Mouse (Mus musculus) hindbrain, embryonic 14.5 days (tissue): ENCODE data around the gene Kars. TPM values are rescaled to one million over a fixed set of nuclear protein-coding genes. Genes with fewer than 3 reads are reported as not detected.

Experiments
- ATAC-seq: fragments of 200-750 bp; cut with Nextera tagmentation; 2 replicates; pipeline ENCODE4 v1.8.0; 2017; ENCODE audit warnings: moderate number of reproducible peaks, mild to moderate bottlenecking, moderate TSS enrichment, moderate library complexity; ENCODE audit not compliant: low FRiP score
- DNase-seq: peaks from one replicate; pipeline ENCODE4 v3.0.0-alpha.2; 2015; ENCODE audit warnings: low spot score
- H3K27ac ChIP-seq: fragments of 300-500 bp; sonication (generic); 2 replicates; pipeline ENCODE4 v1.5.1; 2014; ENCODE audit warnings: mild to moderate bottlenecking, moderate library complexity
- H3K27me3 ChIP-seq: fragments of 300-500 bp; sonication (generic); 2 replicates; pipeline ENCODE4 v1.6.1; 2014; ENCODE audit warnings: mild to moderate bottlenecking, low read length, mixed read lengths; ENCODE audit not compliant: control insufficient read depth, insufficient read depth
- H3K36me3 ChIP-seq: fragments of 300-500 bp; sonication (generic); replicated peaks from 2 replicates; pipeline ENCODE4 v1.6.1; 2014; ENCODE audit not compliant: control insufficient read depth, insufficient read depth
- H3K4me1 ChIP-seq: fragments of 300-500 bp; sonication (generic); replicated peaks from 2 replicates; pipeline ENCODE4 v1.6.1; 2014; ENCODE audit warnings: antibody characterized with exemption, low read length, mixed read lengths; ENCODE audit not compliant: control insufficient read depth, insufficient read depth
- H3K4me2 ChIP-seq: fragments of 300-500 bp; sonication (generic); replicated peaks from 2 replicates; pipeline ENCODE4 v1.6.1; 2014; ENCODE audit warnings: mild to moderate bottlenecking, moderate library complexity
- H3K4me3 ChIP-seq: fragments of 300-500 bp; sonication (generic); replicated peaks from 2 replicates; pipeline ENCODE4 v1.5.1; 2014; ENCODE audit warnings: mild to moderate bottlenecking, low read length
- H3K9ac ChIP-seq: fragments of 300-500 bp; sonication (generic); 2 replicates; pipeline ENCODE4 v1.6.1; 2014
- H3K9me3 ChIP-seq: fragments of 300-500 bp; sonication (generic); 2 replicates; pipeline ENCODE4 v1.6.1; 2016; ENCODE audit warnings: low read length; ENCODE audit not compliant: control insufficient read depth
- WGBS: fragments of 180-500 bp; shearing (Covaris S2); extraction: QIAGEN DNeasy Blood & Tissue Kit; methylation state at CpG from one replicate; pipeline ENCODE4 v1.1.7; 2014; 5-methylcytosine and 5-hydroxymethylcytosine counted together
- polyA plus RNA-seq: library from polyadenylated mRNA; unstranded; fragments of >200 nt; fragmentation: Nextera tagmentation; extraction: Ambion mirVana; gene quantifications from 2 replicates; pipeline ENCODE4 v1.2.1, GENCODE M21; 2014

The Kars gene
- polyA plus RNA-seq, 1 experiment from 2014 or later, result 190 TPM

DNA sequence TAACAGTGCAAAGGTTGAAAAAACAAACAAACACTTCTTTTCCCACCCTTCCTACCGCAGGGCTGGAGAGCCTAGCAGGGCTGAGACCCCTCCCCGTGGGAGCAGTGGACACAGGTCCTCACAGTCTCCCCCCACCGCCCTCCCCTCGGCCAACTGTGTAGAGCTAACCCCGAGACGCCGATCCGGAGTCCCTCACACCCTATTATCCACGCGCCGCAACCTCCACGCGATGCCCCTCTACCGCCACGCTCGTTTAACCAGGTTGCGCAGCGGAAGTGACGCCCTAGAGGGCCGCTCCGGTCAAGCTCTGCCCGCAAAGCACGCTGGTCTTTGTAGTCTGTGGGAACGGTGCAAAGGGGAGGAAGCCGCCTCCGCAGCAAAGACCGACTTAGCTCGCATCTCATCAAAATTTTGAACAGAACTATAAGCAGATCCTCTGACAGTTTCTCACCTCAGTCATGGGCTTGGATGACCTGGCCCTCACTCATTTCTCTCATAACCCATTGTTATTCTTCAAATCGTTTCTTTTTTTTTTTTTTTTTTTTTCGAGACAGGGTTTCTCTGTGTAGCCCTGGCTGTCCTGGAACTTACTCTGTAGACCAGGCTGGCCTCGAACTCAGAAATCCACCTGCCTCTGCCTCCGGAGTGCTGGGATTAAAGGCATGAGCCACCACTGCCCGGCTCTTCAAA is 19.0 kb downstream of the Kars start, which contains the start of gene Adat1:
TSS of gene Adat1 (minus strand) at position 290 of the 690 bp plus-strand sequence.
- Histone ChIP-seq H3K27me3 (no peaks in the 10 kb centered on the region), H3K27ac (peak within 1 kb of the TSS; percentile 39; the same call in 1 of the 2 replicates), H3K4me3 (peak within 1 kb of the TSS; percentile 63), H3K4me1 (peaks cover 5% of the 10 kb centered on the region; the same call in 1 of the 2 replicates), H3K36me3 (peaks cover 65% of the 10 kb centered on the region), H3K9ac (peak within 1 kb of the TSS; percentile 82), H3K4me2 (peak within 1 kb of the TSS; percentile 71), H3K9me3 (no peaks in the 10 kb centered on the region)
- DNase-seq, result peak; percentile 90
- WGBS, result 4% methylated on average over 32 of the region's 33 CpGs
- ATAC-seq, result peak; percentile 97

DNA sequence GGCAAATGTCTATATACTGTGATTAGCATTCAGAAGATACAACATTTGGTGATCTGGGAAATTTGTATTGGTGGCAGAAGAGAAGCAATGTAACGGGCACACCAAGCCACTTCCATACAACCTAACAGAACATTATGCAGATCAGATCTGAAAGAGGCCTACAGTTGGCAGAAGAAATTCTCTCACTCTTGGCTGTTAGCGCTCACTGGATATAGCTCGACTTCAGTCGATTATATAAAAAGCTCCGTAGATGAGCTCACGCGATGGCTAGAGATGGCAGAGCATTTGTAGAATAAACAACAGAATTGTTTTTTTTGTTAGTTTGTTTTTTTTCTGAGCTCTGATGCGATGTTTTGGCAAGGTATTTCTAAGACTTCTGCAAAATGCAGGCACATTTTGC is 19.8 kb downstream of the Kars start:
- Histone ChIP-seq H3K27me3 (no peaks in the 10 kb centered on the region), H3K9me3 (no peaks in the 10 kb centered on the region), H3K27ac (no peak overlapping the region), H3K4me3 (peak overlapping the region; percentile 63), H3K4me2 (peak overlapping the region; percentile 71), H3K9ac (peak overlapping the region; percentile 82), H3K4me1 (peaks cover 5% of the 10 kb centered on the region; the same call in 1 of the 2 replicates), H3K36me3 (peaks cover 61% of the 10 kb centered on the region)
- ATAC-seq, result no peak
- no peak for DNase-seq
- 65% methylated on average over 8 of the region's 8 CpGs for WGBS

DNA sequence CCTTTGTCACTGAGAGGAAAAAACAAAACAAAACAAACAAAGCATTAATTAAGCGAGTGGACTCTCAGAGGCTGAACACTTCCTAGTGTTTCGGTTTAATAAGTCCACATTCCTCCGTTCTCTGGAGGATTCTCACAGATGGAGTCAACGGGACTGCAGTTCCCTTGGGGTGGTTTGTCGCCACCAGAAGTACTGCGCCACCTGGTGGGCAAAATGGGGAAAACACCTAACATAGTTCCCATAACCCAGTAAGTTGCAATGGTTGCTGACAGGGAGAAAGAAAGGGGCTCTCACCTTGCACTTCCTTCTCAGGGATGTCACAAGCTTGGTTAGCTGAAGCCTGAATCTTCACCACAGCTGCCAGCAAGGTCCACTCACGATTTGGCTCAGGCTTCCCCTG is 21.2 kb downstream of the Kars start:
- Histone ChIP-seq H3K27ac (no peak overlapping the region), H3K4me2 (no peak overlapping the region), H3K27me3 (no peaks in the 10 kb centered on the region), H3K9ac (no peak overlapping the region), H3K36me3 (peaks cover 59% of the 10 kb centered on the region), H3K4me3 (no peak overlapping the region), H3K4me1 (peaks cover 5% of the 10 kb centered on the region; the same call in 1 of the 2 replicates), H3K9me3 (no peaks in the 10 kb centered on the region)
- 15% methylated on average over 7 of the region's 7 CpGs for WGBS
- ATAC-seq (no peak), DNase-seq (peak; percentile 82)

DNA sequence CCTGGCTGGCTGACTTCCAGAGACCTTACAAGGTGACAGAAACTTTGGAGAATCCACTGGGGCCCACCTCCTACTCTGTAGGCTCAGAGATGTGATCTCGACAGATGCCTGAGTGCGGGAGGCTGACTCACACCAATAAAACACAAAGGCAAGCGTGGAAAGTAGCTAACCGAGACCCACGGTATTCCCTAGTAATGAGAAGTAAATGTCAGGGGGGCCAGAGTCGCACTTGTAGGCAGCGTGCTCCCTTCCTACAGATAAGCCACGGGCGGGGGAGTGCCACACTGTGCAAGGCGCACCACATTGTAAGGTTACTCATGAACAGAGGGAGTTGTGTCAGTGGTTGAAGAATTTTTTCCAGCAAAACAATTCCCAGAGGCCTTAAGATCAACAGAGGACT is 26.6 kb downstream of the Kars start:
- H3K9ac ChIP-seq, result no peak overlapping the region
- no peaks in the 10 kb centered on the region for H3K27me3 ChIP-seq
- no peak overlapping the region for H3K4me2 ChIP-seq
- H3K27ac ChIP-seq, result no peak overlapping the region
- no peak overlapping the region for H3K4me3 ChIP-seq
- WGBS, result 92% methylated on average over 10 of the region's 10 CpGs
- H3K4me1 ChIP-seq, result no peaks in the 10 kb centered on the region
- H3K9me3 ChIP-seq, result no peaks in the 10 kb centered on the region
- peaks cover 58% of the 10 kb centered on the region for H3K36me3 ChIP-seq
- DNase-seq (no peak), ATAC-seq (no peak)

DNA sequence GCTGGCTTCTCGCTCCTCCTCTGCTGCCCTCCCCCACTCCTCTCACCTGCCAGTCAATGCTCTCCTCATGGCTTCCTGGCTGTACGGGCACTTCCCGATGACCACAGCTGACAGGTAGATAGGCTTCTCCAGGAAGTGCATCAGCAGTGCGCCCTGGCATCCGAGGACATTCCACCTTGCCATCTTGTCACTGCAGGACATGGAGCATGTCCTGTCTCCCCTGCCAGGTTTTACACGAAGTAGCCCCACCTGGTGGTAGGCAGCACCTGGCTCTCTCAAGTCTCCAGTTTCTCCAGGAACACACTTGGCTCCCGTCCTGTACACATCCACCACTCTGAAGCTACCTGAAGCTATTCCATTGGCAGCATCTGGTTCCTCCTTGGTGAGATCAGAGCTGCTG is 29.0 kb downstream of the Kars start:
- no peak overlapping the region for H3K27ac ChIP-seq
- H3K4me1 ChIP-seq, result no peaks in the 10 kb centered on the region
- H3K9ac ChIP-seq, result no peak overlapping the region
- no peaks in the 10 kb centered on the region for H3K27me3 ChIP-seq
- no peak for DNase-seq
- 80% methylated on average over 7 of the region's 7 CpGs for WGBS
- H3K4me3 ChIP-seq, result no peak overlapping the region
- no peak overlapping the region for H3K4me2 ChIP-seq
- no peaks in the 10 kb centered on the region for H3K9me3 ChIP-seq
- peaks cover 34% of the 10 kb centered on the region for H3K36me3 ChIP-seq
- no peak for ATAC-seq

DNA sequence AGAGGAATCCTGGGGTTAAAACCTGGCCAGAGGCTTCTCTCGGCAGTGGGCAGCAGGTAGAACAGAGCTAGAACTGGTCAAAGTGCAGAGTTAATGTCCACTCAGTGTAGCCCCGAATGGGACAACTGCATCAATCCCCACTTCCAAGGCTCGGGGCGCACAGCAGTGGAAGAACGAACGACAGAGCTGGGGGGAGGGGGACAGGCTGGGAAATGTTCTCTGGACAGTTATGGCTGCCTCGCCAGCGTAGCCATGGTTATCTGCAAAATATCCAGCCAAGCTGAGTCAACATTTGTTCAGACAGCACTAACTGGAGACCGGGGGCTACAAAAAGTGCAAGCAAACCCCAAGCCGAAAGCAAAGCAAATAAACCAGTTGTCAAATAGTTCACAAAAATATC is 33.0 kb downstream of the Kars start:
- WGBS, result 81% methylated on average over 10 of the region's 10 CpGs
- Histone ChIP-seq H3K27ac (no peak overlapping the region), H3K4me2 (no peak overlapping the region), H3K9ac (no peak overlapping the region), H3K4me3 (no peak overlapping the region), H3K4me1 (no peaks in the 10 kb centered on the region), H3K27me3 (no peaks in the 10 kb centered on the region), H3K9me3 (no peaks in the 10 kb centered on the region), H3K36me3 (peaks cover 1% of the 10 kb centered on the region; the same call in 1 of the 2 replicates)
- ATAC-seq (no peak), DNase-seq (no peak)

DNA sequence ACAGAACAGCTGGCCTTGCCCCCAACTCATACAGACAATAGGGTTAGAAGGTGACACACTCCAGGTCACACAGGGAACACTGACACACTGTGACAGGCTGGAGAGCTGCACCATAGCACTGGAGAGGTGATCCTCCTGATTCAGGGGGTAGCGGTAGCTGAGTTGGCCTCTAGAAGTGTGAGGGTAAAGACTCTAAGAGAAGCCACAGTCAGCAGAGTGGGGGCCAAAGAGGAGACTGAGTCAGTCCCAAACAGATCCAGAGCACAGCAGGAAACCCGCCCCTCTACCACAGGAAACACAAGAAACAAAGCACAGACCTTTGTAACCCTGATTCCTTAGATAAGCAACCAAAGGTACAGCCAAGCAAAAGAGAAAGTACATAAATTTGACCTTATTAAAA is 34.8 kb downstream of the Kars start:
- H3K4me2 ChIP-seq, result no peak overlapping the region
- DNase-seq (no peak), ATAC-seq (no peak)
- H3K27me3 ChIP-seq, result no peaks in the 10 kb centered on the region
- no peak overlapping the region for H3K27ac ChIP-seq
- H3K9me3 ChIP-seq, result no peaks in the 10 kb centered on the region
- H3K9ac ChIP-seq, result no peak overlapping the region
- 94% methylated on average over 2 of the region's 2 CpGs for WGBS
- H3K4me1 ChIP-seq, result no peaks in the 10 kb centered on the region
- H3K36me3 ChIP-seq, result peaks cover 10% of the 10 kb centered on the region; the same call in 1 of the 2 replicates
- no peak overlapping the region for H3K4me3 ChIP-seq

DNA sequence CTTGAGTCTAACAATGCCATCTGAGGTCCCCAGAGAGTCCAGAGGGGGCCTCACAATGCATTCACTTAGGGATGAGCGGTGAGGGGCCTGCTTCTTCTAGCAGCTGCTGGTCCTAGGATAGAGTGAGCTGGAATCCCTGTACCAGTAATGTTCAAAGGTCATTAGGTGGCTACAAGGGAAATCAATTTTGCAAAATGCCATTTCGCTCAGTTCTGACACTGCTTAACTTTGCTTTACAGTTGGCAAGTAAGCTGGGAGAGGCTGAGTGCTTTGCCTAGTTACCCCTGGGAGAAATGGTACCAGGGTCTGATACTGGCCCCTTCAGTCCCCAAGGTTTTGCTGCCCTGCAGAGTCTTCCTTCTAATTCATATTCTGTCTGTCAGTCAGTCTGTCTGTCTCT is 35.4 kb downstream of the Kars start:
- ATAC-seq (no peak), DNase-seq (no peak)
- H3K27me3 ChIP-seq, result no peaks in the 10 kb centered on the region
- no peak overlapping the region for H3K4me2 ChIP-seq
- WGBS, result 88% methylated on average over 2 of the region's 2 CpGs
- no peak overlapping the region for H3K27ac ChIP-seq
- no peak overlapping the region for H3K4me3 ChIP-seq
- H3K4me1 ChIP-seq, result no peaks in the 10 kb centered on the region
- peaks cover 10% of the 10 kb centered on the region; the same call in 1 of the 2 replicates for H3K36me3 ChIP-seq
- H3K9ac ChIP-seq, result no peak overlapping the region
- H3K9me3 ChIP-seq, result no peaks in the 10 kb centered on the region

DNA sequence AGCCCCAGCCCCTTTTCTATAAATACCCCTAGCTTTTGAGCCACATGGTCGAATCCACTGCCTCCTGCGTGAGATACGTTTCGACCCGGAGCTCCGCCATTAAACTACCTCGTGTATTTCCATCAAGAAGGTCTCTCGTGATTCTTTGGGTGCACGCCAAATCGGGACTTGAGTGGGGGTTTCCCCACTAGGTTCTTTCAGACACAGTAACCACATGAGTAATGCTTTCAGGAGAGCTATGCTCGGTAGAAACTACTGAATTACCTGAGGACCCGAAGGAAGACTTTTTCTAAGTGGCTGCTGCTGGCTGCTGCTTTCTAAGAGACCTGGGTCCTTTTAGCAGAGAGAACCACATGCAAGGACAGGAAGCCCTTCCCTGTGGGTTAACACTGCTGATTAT is 37.0 kb downstream of the Kars start:
- no peaks in the 10 kb centered on the region for H3K4me1 ChIP-seq
- no peaks in the 10 kb centered on the region for H3K27me3 ChIP-seq
- H3K4me3 ChIP-seq, result no peak overlapping the region
- DNase-seq, result no peak
- H3K36me3 ChIP-seq, result peaks cover 10% of the 10 kb centered on the region; the same call in 1 of the 2 replicates
- no peak overlapping the region for H3K4me2 ChIP-seq
- H3K9me3 ChIP-seq, result no peaks in the 10 kb centered on the region
- H3K9ac ChIP-seq, result no peak overlapping the region
- 98% methylated on average over 12 of the region's 12 CpGs for WGBS
- H3K27ac ChIP-seq, result no peak overlapping the region
- ATAC-seq, result no peak
